Mouse (Mus musculus): ENCODE measurements around the gene Atxn1. TPM values are rescaled to one million over a fixed set of nuclear protein-coding genes. Genes with fewer than 3 reads are reported as not detected.

Atxn1 gene
- total and polyA plus RNA-seq, 3 experiments, result 27.3 to 43.5 (median 42.0) TPM

GRCm38 (mm10) chr13:45726181-45726580 is 238.6 kb downstream of the Atxn1 start:
- DNase-seq, result no peak

DNA sequence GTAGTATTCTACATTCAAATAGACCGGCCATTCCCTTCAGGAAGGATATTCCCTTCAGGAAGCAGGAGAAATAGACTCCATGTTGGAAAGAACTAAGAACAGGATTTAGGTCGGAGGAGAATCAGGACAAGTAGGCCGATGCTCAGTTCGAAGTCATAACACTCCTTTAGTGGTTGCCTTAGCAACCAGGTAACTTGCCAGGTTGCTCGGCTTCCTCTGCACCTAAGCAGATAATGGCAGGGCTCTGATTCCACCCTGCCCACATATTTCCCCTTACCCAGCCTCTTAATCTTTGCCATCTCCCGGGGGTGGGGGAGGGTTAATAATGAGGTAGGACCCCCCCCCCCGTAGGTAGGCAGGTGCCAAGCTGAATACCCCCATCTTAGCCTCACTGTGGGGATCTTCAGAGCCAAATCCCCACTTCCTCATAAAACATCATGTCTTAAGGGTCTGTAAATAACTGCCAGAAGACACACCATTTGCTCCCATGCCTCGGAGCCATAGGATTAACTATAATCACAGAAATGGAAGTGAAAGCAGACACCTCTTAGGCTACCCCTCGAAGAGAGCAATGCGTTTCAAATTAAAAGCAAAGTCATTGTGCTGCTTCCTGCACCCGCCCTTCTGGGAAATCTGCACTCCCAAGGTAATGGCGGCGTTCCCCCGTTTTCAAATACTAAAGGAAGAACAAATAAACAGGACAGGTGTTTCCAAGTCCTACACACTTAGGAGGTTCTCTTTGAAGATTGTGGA is 240.1 kb downstream of the Atxn1 start:
- no peak for DNase-seq

- no peak for DNase-seq
Observed at GRCm38 (mm10) chr13:45722885-45723284, 241.9 kb downstream of the Atxn1 start.

DNA sequence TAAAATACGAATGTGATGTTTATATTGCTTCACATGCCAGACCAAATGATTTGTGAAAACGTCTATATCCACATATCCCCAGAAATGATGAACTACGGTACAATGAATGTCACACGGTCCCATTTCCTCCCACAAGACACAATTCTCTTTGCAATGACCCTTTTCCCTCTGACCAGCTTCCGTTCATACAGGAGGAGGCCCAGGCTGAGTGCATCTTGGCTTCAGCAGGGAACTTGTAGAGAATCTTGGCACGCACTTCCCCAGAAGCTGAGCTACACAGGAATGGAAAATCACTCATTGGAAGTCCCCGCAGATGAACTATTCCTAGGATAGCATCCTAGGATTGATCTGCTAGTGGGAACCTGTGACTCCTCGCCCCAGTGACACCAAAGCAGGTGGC is 243.2 kb downstream of the Atxn1 start:
- DNase-seq, result peak; percentile 46

DNA sequence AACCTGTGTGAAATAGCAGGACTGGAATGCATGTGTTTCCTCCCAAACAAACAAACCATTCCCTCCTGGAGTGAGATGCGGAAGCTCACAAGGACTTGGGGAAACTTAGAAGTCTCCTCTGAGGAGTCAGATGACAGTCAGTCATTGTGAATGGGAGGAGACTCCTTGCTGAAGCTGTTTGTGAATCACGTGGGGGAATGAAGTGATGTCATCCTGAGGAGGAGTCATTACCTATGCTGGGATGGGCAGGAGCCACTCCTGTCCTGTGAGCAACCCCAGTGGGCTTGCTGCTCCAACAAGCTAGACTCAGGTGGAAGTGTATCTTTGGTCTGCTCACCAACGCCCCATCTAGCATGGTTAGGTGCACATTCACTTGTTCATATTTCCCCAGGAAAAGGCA is 246.0 kb downstream of the Atxn1 start:
- DNase-seq, result no peak

DNA sequence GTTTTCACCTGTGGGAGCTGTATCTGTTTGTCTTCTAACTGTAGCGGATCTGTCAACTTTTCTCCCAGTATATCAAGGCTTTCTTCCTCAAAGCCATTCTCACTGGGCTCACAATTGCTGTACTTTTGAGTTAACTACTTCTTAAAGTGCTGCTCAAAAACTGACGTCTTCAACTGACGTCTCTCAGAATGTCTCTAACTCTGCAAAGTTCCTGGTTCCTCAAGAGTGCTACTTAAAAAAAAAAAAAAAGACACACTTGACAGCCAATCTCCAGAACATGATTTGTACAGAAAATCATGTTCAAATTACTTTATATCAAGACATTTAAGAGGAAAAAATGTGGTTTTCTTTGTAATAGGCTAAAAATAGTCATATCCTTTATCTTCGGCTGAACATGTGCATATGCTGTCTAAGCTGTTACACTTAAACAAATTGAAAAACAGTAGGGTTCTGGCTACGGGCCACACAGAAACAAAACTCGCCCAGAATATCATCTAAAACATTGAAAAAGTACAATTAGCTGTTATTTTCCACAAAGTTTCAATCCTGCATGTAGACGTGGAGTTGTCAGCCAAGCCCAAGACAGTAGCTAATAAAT is 249.1 kb downstream of the Atxn1 start:
- DNase-seq, result no peak

GRCm38 (mm10) chr13:45710041-45710440 is 254.8 kb downstream of the Atxn1 start:
- DNase-seq, result no peak

DNA sequence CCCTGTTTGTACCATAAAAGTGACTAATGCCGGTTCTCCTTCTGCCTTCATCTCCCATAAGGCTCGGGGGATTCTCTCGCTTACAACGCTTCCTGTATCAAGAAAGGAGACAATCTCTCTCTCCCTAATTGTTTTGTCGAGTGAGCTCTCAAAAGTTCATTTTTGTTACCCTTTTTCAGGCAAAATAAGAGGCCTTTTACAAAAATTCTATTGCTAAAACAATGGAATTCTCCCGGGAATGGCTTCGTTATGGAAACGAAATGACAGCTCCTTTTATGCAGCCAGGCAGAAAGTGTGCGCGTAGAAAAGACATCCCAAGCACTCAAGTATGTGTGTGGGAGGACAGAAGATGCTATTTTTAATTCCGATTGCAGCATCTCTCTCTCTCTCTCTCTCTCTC is 255.4 kb downstream of the Atxn1 start:
- no peak for DNase-seq

GRCm38 (mm10) chr13:45701296-45701790 is 263.5 kb downstream of the Atxn1 start:
- peak; percentile 34 for DNase-seq

GRCm38 (mm10) chr13:45698982-45699381 is 265.8 kb downstream of the Atxn1 start:
- DNase-seq, result no peak

DNA sequence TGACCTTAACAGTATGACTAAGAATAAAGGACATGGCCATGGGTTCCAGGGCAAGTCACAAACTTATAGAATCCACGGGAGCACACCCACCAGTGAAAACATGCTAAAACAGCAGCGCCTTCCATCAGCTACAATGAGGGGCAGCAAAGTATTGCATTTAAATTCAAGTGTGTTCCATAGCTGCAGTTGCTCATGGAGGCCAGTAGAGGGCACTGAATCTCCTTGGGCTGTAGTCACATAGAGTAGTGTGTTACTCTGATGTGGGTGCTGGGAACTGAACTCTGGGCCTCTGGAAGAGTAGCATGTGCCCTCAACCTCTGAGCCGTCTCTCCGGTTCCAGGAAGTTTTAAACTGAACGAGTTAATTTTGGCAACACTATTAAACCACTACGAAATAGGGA is 268.8 kb downstream of the Atxn1 start:
- no peak for DNase-seq

DNA sequence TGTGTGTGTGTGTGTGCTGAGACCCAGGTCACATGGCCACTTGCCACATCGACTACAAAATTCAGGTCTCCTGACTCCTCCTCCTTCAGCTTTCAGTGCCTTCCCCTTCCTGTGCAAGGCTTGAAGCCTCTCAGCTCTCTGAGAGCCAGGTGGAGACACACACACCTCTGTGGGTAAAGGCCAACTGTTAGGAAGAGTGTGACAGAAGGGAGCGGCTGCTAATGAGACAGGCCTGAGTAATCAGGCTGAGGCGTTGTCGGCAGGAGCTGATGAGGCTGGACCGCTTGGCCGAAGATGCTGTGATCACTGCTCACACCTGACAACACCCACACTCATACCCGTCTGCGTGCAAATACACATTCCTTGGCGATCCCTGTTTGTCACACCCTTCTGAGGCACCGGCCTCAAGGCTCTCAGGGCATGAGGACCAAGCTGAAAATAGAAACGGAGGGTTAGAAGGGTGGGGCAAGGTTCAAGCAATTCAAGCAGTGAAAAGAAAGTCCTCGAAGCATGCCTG is 269.8 kb downstream of the Atxn1 start:
- no peak for DNase-seq

DNA sequence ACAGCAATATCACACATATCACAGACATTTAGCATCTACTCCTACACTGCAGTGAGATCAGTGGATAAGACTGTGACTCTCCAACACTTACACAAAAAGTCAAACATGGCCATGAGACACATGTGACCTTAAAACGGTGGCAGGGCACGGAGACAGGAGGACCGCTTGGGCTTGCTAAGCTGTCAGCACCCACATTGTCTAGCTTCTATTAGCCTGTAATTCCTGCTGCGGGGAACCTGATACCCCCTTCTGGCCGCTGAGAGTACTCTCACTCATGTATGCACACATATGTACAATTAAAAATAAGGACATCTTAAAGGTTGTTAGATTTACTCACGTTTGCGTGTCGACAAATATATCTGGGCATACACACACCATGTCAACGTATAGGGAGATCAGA is 270.9 kb downstream of the Atxn1 start:
- no peak for DNase-seq

- DNase-seq, result peak; percentile 26
Observed at GRCm38 (mm10) chr13:45693534-45693933, 271.3 kb downstream of the Atxn1 start.

- DNase-seq, result no peak
Observed at GRCm38 (mm10) chr13:45693126-45693525, 271.7 kb downstream of the Atxn1 start.

GRCm38 (mm10) chr13:45692440-45692839 is 272.4 kb downstream of the Atxn1 start:
- DNase-seq, result peak; percentile 33

GRCm38 (mm10) chr13:45690426-45690825 is 274.4 kb downstream of the Atxn1 start:
- DNase-seq, result no peak

- no peak for DNase-seq
Observed at GRCm38 (mm10) chr13:45688864-45689263, 275.9 kb downstream of the Atxn1 start.

DNA sequence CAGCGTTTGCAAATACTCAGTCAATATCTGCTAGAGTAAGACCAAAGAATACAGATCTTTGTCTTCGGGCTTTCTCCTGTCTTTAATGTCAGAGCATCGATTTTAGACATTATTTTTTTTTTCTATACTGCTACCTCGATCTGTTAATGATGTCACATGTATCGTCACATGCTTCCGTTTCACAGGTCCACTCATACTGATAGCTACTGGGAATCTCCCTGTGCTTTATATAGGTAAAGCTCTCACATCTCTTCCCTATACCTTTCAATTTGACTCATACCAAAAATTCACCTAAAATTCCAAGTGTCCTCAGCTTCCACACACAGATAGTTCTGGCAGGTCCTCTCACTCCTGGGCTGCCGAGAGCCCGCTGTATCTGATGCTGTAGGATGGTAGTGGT is 277.2 kb downstream of the Atxn1 start:
- DNase-seq, result no peak

DNA sequence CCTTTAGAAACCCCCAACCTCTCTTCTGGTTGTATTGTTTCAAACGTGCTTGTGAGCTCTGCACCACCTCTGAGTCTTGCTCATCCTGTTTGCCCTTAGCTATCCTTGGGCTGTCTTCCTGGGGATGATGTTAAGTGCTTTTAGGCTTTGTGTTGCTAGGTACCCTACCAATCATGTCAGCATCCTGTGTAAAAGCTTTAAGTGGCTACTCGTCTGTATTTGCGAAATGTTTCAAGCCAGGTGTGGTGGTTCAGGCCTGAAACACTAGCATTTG is 278.6 kb downstream of the Atxn1 start:
- no peak for DNase-seq

GRCm38 (mm10) chr13:45685575-45686308 is 279.1 kb downstream of the Atxn1 start:
- DNase-seq, result no peak

DNA sequence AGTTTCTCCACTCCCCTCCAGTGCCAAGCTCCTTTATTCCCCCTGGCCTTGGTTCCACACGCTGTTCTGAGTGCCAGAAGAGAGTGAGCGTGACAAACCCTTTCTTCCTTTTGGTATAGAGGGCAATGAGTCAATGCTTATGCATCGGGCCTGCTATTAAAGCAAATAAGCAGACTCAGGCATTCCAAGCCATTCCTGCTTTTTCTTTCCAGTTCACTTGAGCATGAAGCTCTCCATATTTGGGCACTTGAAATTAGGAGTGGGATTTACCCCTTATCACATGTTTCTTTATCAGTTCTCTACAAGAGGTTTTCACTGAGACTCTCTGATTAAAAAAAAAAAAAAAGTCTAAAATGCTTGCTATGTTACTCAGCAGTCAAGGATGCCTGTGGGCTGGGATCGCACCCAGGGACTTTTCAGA is 279.9 kb downstream of the Atxn1 start:
- DNase-seq, result peak; percentile 24

DNA sequence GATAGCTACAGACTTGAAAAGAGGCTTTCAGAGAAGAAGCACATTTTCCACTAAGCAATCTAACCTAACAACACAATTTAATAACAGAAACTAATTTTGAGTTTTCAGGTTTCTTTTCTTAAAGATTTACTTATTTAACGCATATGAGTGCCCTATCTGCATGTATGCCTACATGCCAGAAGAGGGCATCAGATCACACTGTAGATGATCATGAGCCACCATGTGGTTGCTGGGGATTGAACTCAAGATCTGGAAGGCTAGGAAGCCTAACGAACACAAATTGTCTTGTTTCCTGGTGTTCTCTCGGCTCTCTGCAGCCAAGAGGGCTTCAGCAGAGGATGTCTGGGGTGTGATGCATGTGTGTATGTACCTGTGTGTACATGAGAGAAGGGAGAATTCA is 280.8 kb downstream of the Atxn1 start:
- no peak for DNase-seq
